Mouse (Mus musculus): ENCODE results near the gene Trim13.

GRCm38 (mm10) chr14:61571366-61571765, 26.7 kb upstream of the Trim13 start:
- no peak for TF ChIP-seq POLR2A (IDR thresholded peaks at IDR 0.05; ENCODE audit: control insufficient read depth, extremely low read depth, insufficient read depth, low read length, poor library complexity)
- peak; percentile 68; the same call in 1 of the 2 replicates for TF ChIP-seq CTCF (IDR thresholded peaks at IDR 0.05; ENCODE audit: borderline replicate concordance, control insufficient read depth, extremely low read depth, insufficient read depth, low read length, poor library complexity)

All from thymus, adult 2 months (tissue).